ENCODE assay signal across 12 mouse cellular contexts in the genomic region with DNA sequence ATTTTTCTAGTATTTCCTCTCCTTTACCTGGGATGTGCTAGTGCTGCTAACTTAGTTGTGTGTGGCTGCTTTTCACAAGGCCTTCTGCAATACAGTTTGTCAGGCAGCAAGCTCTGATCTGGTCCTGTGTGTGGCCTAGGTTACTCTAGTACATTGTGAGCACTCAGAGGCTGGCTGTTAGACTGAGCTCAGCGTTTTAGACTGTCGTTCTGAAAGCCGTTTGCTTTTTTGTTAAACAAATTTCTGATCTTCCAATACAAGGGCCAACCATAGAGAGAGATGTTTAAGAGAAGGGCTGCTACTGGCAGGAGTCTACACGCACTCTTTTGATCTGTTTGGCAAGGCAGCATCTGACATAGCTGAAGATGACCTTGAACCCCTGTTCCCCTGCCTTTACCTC. TPM values are rescaled to one million over a fixed set of nuclear protein-coding genes. Genes with fewer than 3 reads are reported as not detected.
A peak's percentile ranks its signal among the peaks of the same experiment; 100 is the strongest.
DNase-seq lines count a peak whose midpoint lies in the region; ATAC-seq and TF ChIP-seq lines count a peak whose summit lies in the region.
"Had no signal": no experiment of that assay in that cellular context is flagged by ENCODE, and none has a peak within 500 bp of the region (broad histone marks: within the 10 kb centered on the region; RNA-seq: fewer than 3 reads in every experiment).

No protein-coding gene starts in this region.

- no peak for TF ChIP-seq EP300 in stomach, postnatal 0 days (optimal IDR thresholded peaks at IDR 0.05)

- TF ChIP-seq POLR2A in testis, adult 2 months (IDR thresholded peaks at IDR 0.05; ENCODE audit: control insufficient read depth, low read depth, low read length): no peak

- no peak overlapping the region for H3K27ac ChIP-seq in heart, embryonic 14.5 days (replicated peaks in 1 of 2; ENCODE audit: control insufficient read depth in 1 of 2, insufficient read depth in 1 of 2, low read depth in 2 of 2, low read length in 2 of 2)
- no peak overlapping the region for H3K27ac ChIP-seq in testis, adult 2 months (ENCODE audit: control insufficient read depth, insufficient read depth, low read depth, low read length)
- H3K27ac ChIP-seq in liver, embryonic 12.5 days: no peak overlapping the region
- no peak overlapping the region for H3K27ac ChIP-seq in stomach, postnatal 0 days (replicated peaks)
- H3K27ac ChIP-seq: heart, embryonic 10.5 days; left cerebral cortex, adult 2 months had no signal

- H3K4me1 ChIP-seq in heart, embryonic 14.5 days (ENCODE audit: control insufficient read depth in 2 of 2, insufficient read depth in 2 of 2, low read length in 2 of 2): peaks cover 13 to 27% of the 10 kb centered on the region in 2 experiments
- peaks cover 13% of the 10 kb centered on the region for H3K4me1 ChIP-seq in testis, adult 2 months (ENCODE audit: control insufficient read depth, insufficient read depth, low read length)
- peaks cover 52% of the 10 kb centered on the region for H3K4me1 ChIP-seq in liver, embryonic 12.5 days
- H3K4me1 ChIP-seq in stomach, postnatal 0 days (replicated peaks; ENCODE audit: control insufficient read depth, insufficient read depth): 0 out of 2 replicates have a peak, but pooled peaks cover 5% of the 10 kb centered on the region

- H3K27me3 ChIP-seq in heart, embryonic 14.5 days (ENCODE audit: control insufficient read depth, insufficient read depth, low read length): no peaks in the 10 kb centered on the region
- H3K27me3 ChIP-seq in testis, adult 2 months (ENCODE audit: control insufficient read depth, insufficient read depth, low read length): no peaks in the 10 kb centered on the region
- no peaks in the 10 kb centered on the region for H3K27me3 ChIP-seq in liver, embryonic 12.5 days (replicated peaks)
- H3K27me3 ChIP-seq in stomach, postnatal 0 days (ENCODE audit: control insufficient read depth, insufficient read depth, low read length): no peaks in the 10 kb centered on the region

- intact Hi-C loops in heart, postnatal 36 days (cut with DNase I): loop anchor here (10.0 kb wide), 1 partner anchor 875 kb away; a partner anchor contains a TSS

- H3K9me3 ChIP-seq in heart, embryonic 14.5 days (ENCODE audit: control insufficient read depth, low read length): no peaks in the 10 kb centered on the region
- H3K9me3 ChIP-seq in liver, embryonic 12.5 days (replicated peaks): no peaks in the 10 kb centered on the region
- H3K9me3 ChIP-seq in stomach, postnatal 0 days (ENCODE audit: control insufficient read depth, low read length): no peaks in the 10 kb centered on the region
- H3K9me3 ChIP-seq: heart, embryonic 10.5 days had no signal

- no peak for TF ChIP-seq CTCF in testis, adult 2 months (IDR thresholded peaks at IDR 0.05; ENCODE audit: control insufficient read depth, insufficient read depth, insufficient replicate concordance, low read depth, low read length)
- TF ChIP-seq CTCF in stomach, postnatal 0 days (IDR thresholded peaks at IDR 0.05; ENCODE audit: low read depth): no peak

- no peak overlapping the region for H3K9ac ChIP-seq in heart, embryonic 14.5 days (ENCODE audit: low read length)
- H3K9ac ChIP-seq in liver, embryonic 12.5 days: no peak overlapping the region
- H3K9ac ChIP-seq in stomach, postnatal 0 days (ENCODE audit: low read length): no peak overlapping the region

- ATAC-seq in heart, embryonic 14.5 days (ENCODE audit: insufficient number of reproducible peaks, insufficient read depth, low FRiP score, low read depth): no peak
- ATAC-seq in liver, embryonic 12.5 days: no peak
- no peak for ATAC-seq in stomach, postnatal 0 days (ENCODE audit: low FRiP score, low TSS enrichment)
- no peak for ATAC-seq in CD4-positive, CD25-positive, alpha-beta regulatory T cell, adult 4 months

- no peak for DNase-seq in heart, postnatal 36 days
- DNase-seq in testis, postnatal 10 days (ENCODE audit: low spot score): no peak
- no peak for DNase-seq in stomach, postnatal 0 days (ENCODE audit: low spot score)
- no peak for DNase-seq in urinary bladder, postnatal 14 days (ENCODE audit: low spot score)
- DNase-seq: cerebellum, adult 9-10 months; right cerebral cortex, postnatal 4 days had no signal

- peaks cover 50% of the 10 kb centered on the region for H3K36me3 ChIP-seq in heart, embryonic 14.5 days (ENCODE audit: control insufficient read depth, insufficient read depth, low read length)
- peaks cover 4% of the 10 kb centered on the region; the same call in 1 of the 2 replicates for H3K36me3 ChIP-seq in testis, adult 2 months (ENCODE audit: control insufficient read depth, insufficient read depth, low read length)
- H3K36me3 ChIP-seq in liver, embryonic 12.5 days: peaks cover 40% of the 10 kb centered on the region
- peaks cover 9% of the 10 kb centered on the region for H3K36me3 ChIP-seq in stomach, postnatal 0 days (ENCODE audit: control insufficient read depth, insufficient read depth, low read length)

- peak overlapping the region; percentile 88 for H3K4me2 ChIP-seq in heart, embryonic 14.5 days (ENCODE audit: low read length)
- peak overlapping the region; percentile 90 for H3K4me2 ChIP-seq in liver, embryonic 12.5 days
- H3K4me2 ChIP-seq in stomach, postnatal 0 days (replicated peaks; ENCODE audit: low read depth): peak overlapping the region; percentile 78; the same call in 1 of the 2 replicates

- H3K4me3 ChIP-seq in heart, embryonic 14.5 days (ENCODE audit: control insufficient read depth in 1 of 2, insufficient read depth in 1 of 2, low read depth in 1 of 2, low read length in 2 of 2): peak overlapping the region in 1 of 2 experiments; percentile 99; a peak in 1 of 4 replicates
- peak overlapping the region; percentile 39 for H3K4me3 ChIP-seq in testis, adult 2 months (ENCODE audit: control insufficient read depth, low read depth, low read length)
- H3K4me3 ChIP-seq in liver, embryonic 12.5 days: no peak overlapping the region
- no peak overlapping the region for H3K4me3 ChIP-seq in stomach, postnatal 0 days (ENCODE audit: low read depth, low read length)
- H3K4me3 ChIP-seq: left cerebral cortex, adult 2 months had no signal

- WGBS in heart, embryonic 14.5 days: 84% methylated on average over 4 of the region's 4 CpGs
- WGBS in liver, embryonic 12.5 days (ENCODE audit: insufficient replicate concordance): 72% methylated on average over 4 of the region's 4 CpGs
- 62% methylated on average over 4 of the region's 4 CpGs for WGBS in stomach, postnatal 0 days

RNA-seq across cellular contexts. Expression of a gene that starts 2.2 kb away (rescaled TPM):
- polyA plus RNA-seq in heart, embryonic 14.5 days (2014; fragmentation: Nextera tagmentation; extraction: Ambion mirVana): 36.9 and 43.1 TPM in 2 replicates
- total RNA-seq in heart, postnatal 36 days (2021): 10 to 100 TPM; 16.0 to 16.6 TPM
- polyA plus RNA-seq in testis, adult 2 months (2012; rRNA removed): 12.1 and 13.0 TPM in 2 replicates
- 25.6 and 27.4 TPM in 2 replicates for polyA plus RNA-seq in liver, embryonic 12.5 days (2016; fragmentation: Nextera tagmentation; extraction: Ambion mirVana)
- 33.1 and 36.4 TPM in 2 replicates for polyA plus RNA-seq in stomach, postnatal 0 days (2015; fragmentation: Nextera tagmentation; extraction: Ambion mirVana)
- 10 to 100 TPM; 18.9 to 21.5 TPM for polyA plus RNA-seq in CD4-positive, CD25-positive, alpha-beta regulatory T cell, adult 4 months (2017; shearing (Covaris generic))

RNA-seq across cellular contexts. Expression of a gene that starts 17.4 kb away (rescaled TPM):
- polyA plus RNA-seq in heart, embryonic 14.5 days (2014; fragmentation: Nextera tagmentation; extraction: Ambion mirVana): 40.2 and 44.0 TPM in 2 replicates
- 10 to 100 TPM; 18.2 to 19.6 TPM for total RNA-seq in heart, postnatal 36 days (2021)
- polyA plus RNA-seq in testis, adult 2 months (2012; rRNA removed): 4.6 and 4.7 TPM in 2 replicates
- polyA plus RNA-seq in liver, embryonic 12.5 days (2016; fragmentation: Nextera tagmentation; extraction: Ambion mirVana): 25.0 and 26.0 TPM in 2 replicates
- polyA plus RNA-seq in stomach, postnatal 0 days (2015; fragmentation: Nextera tagmentation; extraction: Ambion mirVana): 43.5 and 46.1 TPM in 2 replicates
- 10 to 100 TPM; 43.5 to 50.2 TPM for polyA plus RNA-seq in CD4-positive, CD25-positive, alpha-beta regulatory T cell, adult 4 months (2017; shearing (Covaris generic))

RNA-seq across cellular contexts. Expression of a gene that starts 47.7 kb away (rescaled TPM):
- polyA plus RNA-seq in heart, embryonic 14.5 days (2014; fragmentation: Nextera tagmentation; extraction: Ambion mirVana): 12.7 and 12.8 TPM in 2 replicates
- total RNA-seq in heart, postnatal 36 days (2021): 10 to 100 TPM; 13.8 to 18.6 TPM
- polyA plus RNA-seq in testis, adult 2 months (2012; rRNA removed): 0.72 and 0.77 TPM in 2 replicates
- polyA plus RNA-seq in liver, embryonic 12.5 days (2016; fragmentation: Nextera tagmentation; extraction: Ambion mirVana): 1.3 and 1.4 TPM in 2 replicates
- 1.4 and 1.6 TPM in 2 replicates for polyA plus RNA-seq in stomach, postnatal 0 days (2015; fragmentation: Nextera tagmentation; extraction: Ambion mirVana)
- not detected for polyA plus RNA-seq in CD4-positive, CD25-positive, alpha-beta regulatory T cell, adult 4 months (2017; shearing (Covaris generic))
